Mouse (Mus musculus): ENCODE data around the gene Armc2. TPM values are rescaled to one million over a fixed set of nuclear protein-coding genes. Genes with fewer than 3 reads are reported as not detected.

The Armc2 gene
- total RNA-seq (2014; fragmentation: Nextera tagmentation) (1.7 TPM in 1 of 2 replicates, not detected in the other), total RNA-seq (2017) (0.04 and 0.28 TPM in 2 replicates)

GRCm38 (mm10) chr10:42018016-42018949 is at the start of gene Armc2:
TSS of gene Armc2 (minus strand) at chr10:42018442.
- ATAC-seq (replicated peaks; ENCODE audit: low FRiP score, low TSS enrichment, poor library complexity, severe bottlenecking): peak; percentile 97

- ATAC-seq (replicated peaks; ENCODE audit: low FRiP score, low TSS enrichment, poor library complexity, severe bottlenecking): no peak
Measured at GRCm38 (mm10) chr10:42064446-42064845, 46.2 kb upstream of the Armc2 start.

GRCm38 (mm10) chr10:42059522-42059921 is 41.3 kb upstream of the Armc2 start:
- ATAC-seq (replicated peaks; ENCODE audit: low FRiP score, low TSS enrichment, poor library complexity, severe bottlenecking): no peak

- ATAC-seq (replicated peaks; ENCODE audit: low FRiP score, low TSS enrichment, poor library complexity, severe bottlenecking): no peak
Measured at GRCm38 (mm10) chr10:42057746-42058145, 39.5 kb upstream of the Armc2 start.

- ATAC-seq (replicated peaks; ENCODE audit: low FRiP score, low TSS enrichment, poor library complexity, severe bottlenecking): peak; percentile 60
Measured at GRCm38 (mm10) chr10:42057231-42057601, 39.0 kb upstream of the Armc2 start.

- ATAC-seq (replicated peaks; ENCODE audit: low FRiP score, low TSS enrichment, poor library complexity, severe bottlenecking): no peak
Measured at GRCm38 (mm10) chr10:42056486-42057230, 38.4 kb upstream of the Armc2 start.

- ATAC-seq (replicated peaks; ENCODE audit: low FRiP score, low TSS enrichment, poor library complexity, severe bottlenecking): peak; percentile 84
Measured at GRCm38 (mm10) chr10:42055224-42056165, 37.3 kb upstream of the Armc2 start.

GRCm38 (mm10) chr10:42051069-42051468 is 32.8 kb upstream of the Armc2 start:
- 0 out of 2 replicates have a peak, but pooled peaks have one; percentile 5 for ATAC-seq (replicated peaks; ENCODE audit: low FRiP score, low TSS enrichment, poor library complexity, severe bottlenecking)

GRCm38 (mm10) chr10:42048648-42049047 is 30.4 kb upstream of the Armc2 start:
- no peak for ATAC-seq (replicated peaks; ENCODE audit: low FRiP score, low TSS enrichment, poor library complexity, severe bottlenecking)

GRCm38 (mm10) chr10:42044574-42044973 is 26.3 kb upstream of the Armc2 start:
- no peak for ATAC-seq (replicated peaks; ENCODE audit: low FRiP score, low TSS enrichment, poor library complexity, severe bottlenecking)

- ATAC-seq (replicated peaks; ENCODE audit: low FRiP score, low TSS enrichment, poor library complexity, severe bottlenecking): no peak
Measured at GRCm38 (mm10) chr10:42043307-42043706, 25.1 kb upstream of the Armc2 start.

- no peak for ATAC-seq (replicated peaks; ENCODE audit: low FRiP score, low TSS enrichment, poor library complexity, severe bottlenecking)
Measured at GRCm38 (mm10) chr10:42042881-42043280, 24.6 kb upstream of the Armc2 start.

- ATAC-seq (replicated peaks; ENCODE audit: low FRiP score, low TSS enrichment, poor library complexity, severe bottlenecking): peak; percentile 60
Measured at GRCm38 (mm10) chr10:42042087-42042486, 23.8 kb upstream of the Armc2 start.

- ATAC-seq (replicated peaks; ENCODE audit: low FRiP score, low TSS enrichment, poor library complexity, severe bottlenecking): no peak
Measured at GRCm38 (mm10) chr10:42038571-42038970, 20.3 kb upstream of the Armc2 start.

GRCm38 (mm10) chr10:42037301-42037870 is 19.1 kb upstream of the Armc2 start:
- no peak for ATAC-seq (replicated peaks; ENCODE audit: low FRiP score, low TSS enrichment, poor library complexity, severe bottlenecking)

- ATAC-seq (replicated peaks; ENCODE audit: low FRiP score, low TSS enrichment, poor library complexity, severe bottlenecking): no peak
Measured at GRCm38 (mm10) chr10:42036846-42037245, 18.6 kb upstream of the Armc2 start.

- ATAC-seq (replicated peaks; ENCODE audit: low FRiP score, low TSS enrichment, poor library complexity, severe bottlenecking): no peak
Measured at GRCm38 (mm10) chr10:42033571-42033970, 15.3 kb upstream of the Armc2 start.

- ATAC-seq (replicated peaks; ENCODE audit: low FRiP score, low TSS enrichment, poor library complexity, severe bottlenecking): peak; percentile 95
Measured at GRCm38 (mm10) chr10:42031021-42031420, 12.8 kb upstream of the Armc2 start.

- ATAC-seq (replicated peaks; ENCODE audit: low FRiP score, low TSS enrichment, poor library complexity, severe bottlenecking): peak; percentile 44; the same call in 1 of the 2 replicates
Measured at GRCm38 (mm10) chr10:42029502-42029901, 11.3 kb upstream of the Armc2 start.

All from megakaryocyte-erythroid progenitor cell, adult 5-6 weeks (primary cell).